Mouse (Mus musculus) liver, postnatal 0 days (tissue): ENCODE data around the gene Cd79b. TPM values are rescaled to one million over a fixed set of nuclear protein-coding genes. Genes with fewer than 3 reads are reported as not detected.
A peak's percentile ranks its signal among the peaks of the same experiment; 100 is the strongest.

Source experiments
- ATAC-seq: fragments of 200-750 bp; cut with Nextera tagmentation; 2 replicates; pipeline ENCODE4 v1.8.0; 2017; ENCODE audit warnings: mild to moderate bottlenecking, moderate library complexity
- DNase-seq: peaks from one replicate; pipeline ENCODE4 v3.0.0-alpha.2; 2016
- H3K27ac ChIP-seq: fragments of 300-500 bp; sonication (generic); 2 replicates; pipeline ENCODE4 v1.5.1; 2014; ENCODE audit warnings: antibody characterized with exemption, moderate library complexity, mild to moderate bottlenecking, low read depth
- H3K27me3 ChIP-seq: fragments of 300-500 bp; sonication (generic); 2 replicates; pipeline ENCODE4 v1.6.1; 2014; ENCODE audit warnings: low read length, control low read depth, mixed read lengths; ENCODE audit not compliant: insufficient read depth
- H3K36me3 ChIP-seq: fragments of 300-500 bp; sonication (generic); replicated peaks from 2 replicates; pipeline ENCODE4 v1.6.1; 2014; ENCODE audit warnings: mild to moderate bottlenecking, control low read depth, low read length, moderate library complexity, mixed read lengths; ENCODE audit not compliant: insufficient read depth
- H3K4me1 ChIP-seq: fragments of 300-500 bp; sonication (generic); 2 replicates; pipeline ENCODE4 v1.6.1; 2014; ENCODE audit warnings: antibody characterized with exemption, mild to moderate bottlenecking, control low read depth; ENCODE audit not compliant: insufficient read depth
- H3K4me2 ChIP-seq: fragments of 300-500 bp; sonication (generic); 2 replicates; pipeline ENCODE4 v1.6.1; 2014; ENCODE audit warnings: low read depth, mild to moderate bottlenecking, low read length, moderate library complexity, mixed read lengths
- H3K4me3 ChIP-seq: fragments of 300-500 bp; sonication (generic); 2 replicates; pipeline ENCODE4 v1.5.1; 2014; ENCODE audit warnings: low read depth, low read length
- H3K9ac ChIP-seq: fragments of 300-500 bp; sonication (generic); replicated peaks from 2 replicates; pipeline ENCODE4 v1.6.1; 2014; ENCODE audit warnings: mild to moderate bottlenecking, moderate library complexity
- H3K9me3 ChIP-seq: fragments of 300-500 bp; sonication (generic); 2 replicates; pipeline ENCODE4 v1.6.1; 2016; ENCODE audit warnings: mild to moderate bottlenecking, control low read depth, low read length, mixed read lengths
- CTCF ChIP-seq: sonication (generic); IDR thresholded peaks from 2 replicates; pipeline ENCODE4 v1.5.1; 2016; ENCODE audit warnings: antibody characterized with exemption, low read depth
- EP300 ChIP-seq: IDR thresholded peaks from 2 replicates; pipeline ENCODE4 v1.6.1; 2016; ENCODE audit warnings: antibody characterized with exemption, low read depth, mild to moderate bottlenecking
- WGBS: fragments of 180-500 bp; shearing (Covaris S2); extraction: QIAGEN DNeasy Blood & Tissue Kit; methylation state at CpG from one replicate; pipeline ENCODE4 v1.1.7; 2014; ENCODE audit not compliant: insufficient replicate concordance; 5-methylcytosine and 5-hydroxymethylcytosine counted together
- polyA plus RNA-seq: library from polyadenylated mRNA; unstranded; fragments of >200 nt; fragmentation: Nextera tagmentation; extraction: Ambion mirVana; gene quantifications from 2 replicates; pipeline ENCODE4 v1.2.1, GENCODE M21; 2015

The Cd79b gene
- polyA plus RNA-seq, 1 experiment from 2014 or later: 34.8 TPM

DNA sequence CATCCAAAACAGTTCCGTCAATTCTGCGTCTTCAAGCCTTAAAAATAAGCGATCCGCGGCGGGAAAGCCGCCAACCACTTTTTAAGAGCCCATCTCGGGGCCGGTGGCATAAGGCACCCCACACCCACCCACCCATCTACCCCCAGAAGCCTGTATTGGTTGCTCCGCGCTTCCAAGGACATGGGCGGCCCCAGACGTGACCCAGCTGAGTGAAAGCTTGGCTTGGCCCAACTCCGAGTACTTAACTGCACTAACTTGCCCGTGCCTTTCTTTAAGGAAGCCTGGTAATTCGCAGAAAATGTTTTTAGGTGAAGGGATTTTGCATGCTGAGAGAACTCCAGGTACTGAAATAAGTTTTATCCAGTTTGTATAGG, 41.3 kb downstream of the Cd79b start:
- Histone ChIP-seq H3K27ac (peak overlapping the region; percentile 85), H3K27me3 (no peaks in the 10 kb centered on the region), H3K36me3 (no peaks in the 10 kb centered on the region), H3K4me2 (peak overlapping the region; percentile 79), H3K9ac (peak overlapping the region; percentile 46), H3K4me3 (peak overlapping the region; percentile 95), H3K4me1 (peaks cover 46% of the 10 kb centered on the region), H3K9me3 (no peaks in the 10 kb centered on the region)
- DNase-seq (no peak), ATAC-seq (peak; percentile 3; the same call in 1 of the 2 replicates)
- TF ChIP-seq EP300: no peak; the same call in 1 of the 2 replicates
- TF ChIP-seq CTCF: no peak
- WGBS: 6% methylated on average over 16 of the region's 16 CpGs

GRCm38 (mm10) chr11:106272644-106273310, 41.8 kb downstream of the Cd79b start, which contains the start of gene Smarcd2:
Gene Smarcd2 (minus strand): TSS chr11:106272972.
- peak within 1 kb of the TSS; percentile 95 for H3K4me3 ChIP-seq
- no peaks in the 10 kb centered on the region for H3K36me3 ChIP-seq
- no peaks in the 10 kb centered on the region for H3K27me3 ChIP-seq
- H3K9me3 ChIP-seq: no peaks in the 10 kb centered on the region
- TF ChIP-seq CTCF (no peak), EP300 (peak; percentile 74)
- WGBS: under 1% methylated on average over 70 of the region's 72 CpGs
- peaks cover 52% of the 10 kb centered on the region for H3K4me1 ChIP-seq
- ATAC-seq: peak; percentile 92
- peak within 1 kb of the TSS; percentile 79 for H3K4me2 ChIP-seq
- peak within 1 kb of the TSS; percentile 97 for H3K9ac ChIP-seq
- peak within 1 kb of the TSS; percentile 97 for H3K27ac ChIP-seq
- DNase-seq: peak; percentile 100

- Histone ChIP-seq H3K9ac (peak overlapping the region; percentile 97), H3K4me3 (peak overlapping the region; percentile 95), H3K4me1 (peaks cover 56% of the 10 kb centered on the region), H3K27me3 (no peaks in the 10 kb centered on the region), H3K4me2 (peak overlapping the region; percentile 79), H3K9me3 (no peaks in the 10 kb centered on the region), H3K27ac (peak overlapping the region; percentile 97), H3K36me3 (peaks cover 4% of the 10 kb centered on the region)
- peak; percentile 38 for ATAC-seq
- TF ChIP-seq EP300: no peak
- no peak for TF ChIP-seq CTCF
- under 1% methylated on average over 37 of the region's 41 CpGs for WGBS
- DNase-seq: peak; percentile 69
Measured at GRCm38 (mm10) chr11:106271794-106272643, 42.5 kb downstream of the Cd79b start.

DNA sequence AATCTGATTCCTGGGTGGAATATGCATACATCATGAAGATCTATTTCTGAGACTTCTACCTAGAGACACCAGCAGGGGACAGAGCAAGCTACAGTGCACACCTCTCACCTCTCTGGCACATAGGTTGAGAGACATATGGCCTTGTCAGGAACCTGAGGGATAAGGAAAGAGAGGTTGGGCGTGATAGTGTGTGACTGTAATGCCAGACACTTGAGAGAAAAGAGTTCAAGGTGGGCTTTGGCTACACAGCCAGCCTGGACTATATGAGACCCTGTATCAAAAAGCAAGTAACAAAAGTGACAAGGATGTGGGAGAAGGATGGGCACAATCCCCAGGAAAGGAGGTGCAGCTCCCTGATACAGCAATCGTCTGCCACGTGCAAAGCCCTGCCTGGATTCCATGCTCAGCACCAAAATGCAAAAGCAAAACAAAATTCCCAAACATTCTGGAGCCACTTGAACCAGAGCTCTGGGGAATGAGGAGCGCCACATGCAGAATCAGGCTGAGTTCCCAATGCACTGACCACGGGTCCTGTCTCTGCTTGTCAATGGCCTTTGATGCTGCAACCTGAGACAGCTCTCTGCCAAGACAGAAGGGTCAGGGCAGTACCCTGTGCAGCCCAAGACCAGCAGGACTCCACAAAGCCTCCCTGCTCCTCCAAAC, 43.3 kb downstream of the Cd79b start:
- H3K9me3 ChIP-seq: no peaks in the 10 kb centered on the region
- 38% methylated on average over 5 of the region's 5 CpGs for WGBS
- ATAC-seq (no peak), DNase-seq (no peak)
- peak overlapping the region; percentile 97 for H3K9ac ChIP-seq
- H3K27me3 ChIP-seq: no peaks in the 10 kb centered on the region
- H3K4me3 ChIP-seq: peak overlapping the region; percentile 95
- H3K27ac ChIP-seq: peak overlapping the region; percentile 97; the same call in 1 of the 2 replicates
- TF ChIP-seq EP300 (no peak), CTCF (0 out of 2 replicates have a peak, but pooled peaks have one; percentile 23)
- H3K4me2 ChIP-seq: peak overlapping the region; percentile 79
- peaks cover 55% of the 10 kb centered on the region for H3K4me1 ChIP-seq
- peaks cover 12% of the 10 kb centered on the region for H3K36me3 ChIP-seq

- Histone ChIP-seq H3K27me3 (no peaks in the 10 kb centered on the region), H3K36me3 (peaks cover 34% of the 10 kb centered on the region), H3K4me3 (no peak overlapping the region), H3K9me3 (no peaks in the 10 kb centered on the region), H3K27ac (peak overlapping the region; percentile 60; the same call in 1 of the 2 replicates), H3K9ac (peak overlapping the region; percentile 42; the same call in 1 of the 2 replicates), H3K4me2 (peak overlapping the region; percentile 33), H3K4me1 (peaks cover 48% of the 10 kb centered on the region)
- 40% methylated on average over 3 of the region's 3 CpGs for WGBS
- DNase-seq (peak; percentile 30), ATAC-seq (no peak)
- TF ChIP-seq EP300 (no peak), CTCF (no peak)
Measured at GRCm38 (mm10) chr11:106269060-106269431, 45.5 kb downstream of the Cd79b start.
